Mouse (Mus musculus): ENCODE results near the gene Fbxw4. TPM values are rescaled to one million over a fixed set of nuclear protein-coding genes. Genes with fewer than 3 reads are reported as not detected.
A peak's percentile ranks its signal among the peaks of the same experiment; 100 is the strongest.

Gene Fbxw4
- polyA plus RNA-seq, 1 experiment from 2014 or later: 5.5 TPM

- 54% methylated on average over 19 of the region's 19 CpGs for WGBS
- no peak overlapping the region for H3K4me2 ChIP-seq (replicated peaks)
- H3K4me1 ChIP-seq (replicated peaks): peaks cover 22% of the 10 kb centered on the region
- ATAC-seq: no peak
- peaks cover 92% of the 10 kb centered on the region for H3K27me3 ChIP-seq
- peaks cover 50% of the 10 kb centered on the region for H3K36me3 ChIP-seq
- H3K9me3 ChIP-seq: no peaks in the 10 kb centered on the region
- H3K4me3 ChIP-seq (replicated peaks): no peak overlapping the region
- H3K27ac ChIP-seq: no peak overlapping the region
- H3K9ac ChIP-seq (replicated peaks): peak overlapping the region; percentile 10; the same call in 1 of the 2 replicates
Observed at GRCm38 (mm10) chr19:45574941-45575631, 85.0 kb downstream of the Fbxw4 start.

GRCm38 (mm10) chr19:45574339-45574898, 85.7 kb downstream of the Fbxw4 start:
- Histone ChIP-seq H3K27me3 (peaks cover 95% of the 10 kb centered on the region), H3K4me3 (replicated peaks) (no peak overlapping the region), H3K36me3 (peaks cover 50% of the 10 kb centered on the region), H3K9me3 (no peaks in the 10 kb centered on the region), H3K4me1 (replicated peaks) (peaks cover 15% of the 10 kb centered on the region), H3K4me2 (replicated peaks) (no peak overlapping the region), H3K27ac (no peak overlapping the region), H3K9ac (replicated peaks) (no peak overlapping the region)
- ATAC-seq: no peak
- WGBS: 79% methylated on average over 7 of the region's 7 CpGs

- Histone ChIP-seq H3K4me1 (replicated peaks) (peaks cover 11% of the 10 kb centered on the region), H3K27me3 (peaks cover 95% of the 10 kb centered on the region), H3K36me3 (peaks cover 46% of the 10 kb centered on the region), H3K27ac (no peak overlapping the region), H3K9ac (replicated peaks) (no peak overlapping the region), H3K4me2 (replicated peaks) (no peak overlapping the region), H3K4me3 (replicated peaks) (no peak overlapping the region), H3K9me3 (no peaks in the 10 kb centered on the region)
- WGBS: 20% methylated on average over 6 of the region's 6 CpGs
- ATAC-seq: peak; percentile 78
Observed at GRCm38 (mm10) chr19:45573861-45574267, 86.2 kb downstream of the Fbxw4 start.

GRCm38 (mm10) chr19:45573033-45573432, 87.1 kb downstream of the Fbxw4 start:
- Histone ChIP-seq H3K9ac (replicated peaks) (no peak overlapping the region), H3K36me3 (peaks cover 38% of the 10 kb centered on the region), H3K9me3 (no peaks in the 10 kb centered on the region), H3K27ac (no peak overlapping the region), H3K4me1 (replicated peaks) (peaks cover 12% of the 10 kb centered on the region), H3K4me3 (replicated peaks) (no peak overlapping the region), H3K4me2 (replicated peaks) (no peak overlapping the region), H3K27me3 (peaks cover 95% of the 10 kb centered on the region)
- 80% methylated on average over 6 of the region's 6 CpGs for WGBS
- ATAC-seq: no peak

GRCm38 (mm10) chr19:45567367-45567766, 92.7 kb downstream of the Fbxw4 start:
- WGBS: 7% methylated on average over 14 of the region's 14 CpGs
- Histone ChIP-seq H3K4me3 (replicated peaks) (no peak overlapping the region), H3K4me2 (replicated peaks) (no peak overlapping the region), H3K36me3 (peaks cover 12% of the 10 kb centered on the region), H3K9me3 (no peaks in the 10 kb centered on the region), H3K27me3 (peaks cover 94% of the 10 kb centered on the region), H3K9ac (replicated peaks) (peak overlapping the region; percentile 23; the same call in 1 of the 2 replicates), H3K4me1 (replicated peaks) (peaks cover 21% of the 10 kb centered on the region), H3K27ac (no peak overlapping the region)
- peak; percentile 53; the same call in 1 of the 2 replicates for ATAC-seq

GRCm38 (mm10) chr19:45565925-45566715, 94.0 kb downstream of the Fbxw4 start:
- Histone ChIP-seq H3K27me3 (peaks cover 87% of the 10 kb centered on the region), H3K27ac (no peak overlapping the region), H3K4me2 (replicated peaks) (no peak overlapping the region), H3K4me1 (replicated peaks) (peaks cover 21% of the 10 kb centered on the region), H3K9ac (replicated peaks) (no peak overlapping the region), H3K36me3 (no peaks in the 10 kb centered on the region; the same call in 1 of the 2 replicates), H3K4me3 (replicated peaks) (no peak overlapping the region), H3K9me3 (no peaks in the 10 kb centered on the region)
- 60% methylated on average over 15 of the region's 15 CpGs for WGBS
- no peak for ATAC-seq

- peak within 1 kb of the TSS; percentile 66 for H3K27ac ChIP-seq
- H3K36me3 ChIP-seq: peaks cover 19% of the 10 kb centered on the region
- peak within 1 kb of the TSS; percentile 96 for H3K4me2 ChIP-seq (replicated peaks)
- no peaks in the 10 kb centered on the region for H3K9me3 ChIP-seq
- H3K4me1 ChIP-seq (replicated peaks): peaks cover 12% of the 10 kb centered on the region
- H3K4me3 ChIP-seq (replicated peaks): peak within 1 kb of the TSS; percentile 76
- peak; percentile 93 for ATAC-seq
- H3K27me3 ChIP-seq: peaks cover 34% of the 10 kb centered on the region
- H3K9ac ChIP-seq (replicated peaks): peak within 1 kb of the TSS; percentile 87
- under 1% methylated on average over 35 of the region's 35 CpGs for WGBS
Observed at GRCm38 (mm10) chr19:45560153-45560890, 99.8 kb downstream of the Fbxw4 start, which contains the start of the genes Poll and Gm17018. Gene Poll (minus strand): TSS chr19:45560531. Gene Gm17018 (plus strand): TSS chr19:45560615.

- no peaks in the 10 kb centered on the region for H3K9me3 ChIP-seq
- WGBS: 95% methylated on average over 11 of the region's 11 CpGs
- no peak overlapping the region for H3K4me3 ChIP-seq (replicated peaks)
- H3K4me1 ChIP-seq (replicated peaks): peaks cover 3% of the 10 kb centered on the region
- H3K4me2 ChIP-seq (replicated peaks): no peak overlapping the region
- no peak overlapping the region for H3K27ac ChIP-seq
- H3K36me3 ChIP-seq: peaks cover 52% of the 10 kb centered on the region
- peaks cover 13% of the 10 kb centered on the region for H3K27me3 ChIP-seq
- no peak for ATAC-seq
- H3K9ac ChIP-seq (replicated peaks): no peak overlapping the region
Observed at GRCm38 (mm10) chr19:45554136-45554535, 106.0 kb downstream of the Fbxw4 start.

GRCm38 (mm10) chr19:45552187-45552586, 107.9 kb downstream of the Fbxw4 start:
- Histone ChIP-seq H3K4me3 (replicated peaks) (no peak overlapping the region), H3K36me3 (peaks cover 44% of the 10 kb centered on the region), H3K9me3 (no peaks in the 10 kb centered on the region), H3K4me2 (replicated peaks) (no peak overlapping the region), H3K27ac (no peak overlapping the region), H3K4me1 (replicated peaks) (peaks cover 9% of the 10 kb centered on the region), H3K9ac (replicated peaks) (no peak overlapping the region), H3K27me3 (peaks cover 25% of the 10 kb centered on the region)
- ATAC-seq: no peak
- 87% methylated on average over 6 of the region's 6 CpGs for WGBS

GRCm38 (mm10) chr19:45549948-45550347, 110.2 kb downstream of the Fbxw4 start:
- Histone ChIP-seq H3K9ac (replicated peaks) (no peak overlapping the region), H3K27ac (no peak overlapping the region), H3K4me1 (replicated peaks) (peaks cover 9% of the 10 kb centered on the region), H3K36me3 (peaks cover 29% of the 10 kb centered on the region), H3K9me3 (no peaks in the 10 kb centered on the region), H3K27me3 (peaks cover 46% of the 10 kb centered on the region), H3K4me3 (replicated peaks) (no peak overlapping the region), H3K4me2 (replicated peaks) (no peak overlapping the region)
- 88% methylated on average over 4 of the region's 4 CpGs for WGBS
- ATAC-seq: no peak

GRCm38 (mm10) chr19:45549128-45549915, 110.8 kb downstream of the Fbxw4 start:
- no peak overlapping the region for H3K9ac ChIP-seq (replicated peaks)
- H3K4me1 ChIP-seq (replicated peaks): peaks cover 15% of the 10 kb centered on the region
- no peak overlapping the region for H3K4me3 ChIP-seq (replicated peaks)
- no peak overlapping the region for H3K4me2 ChIP-seq (replicated peaks)
- peaks cover 22% of the 10 kb centered on the region for H3K36me3 ChIP-seq
- H3K27me3 ChIP-seq: peaks cover 51% of the 10 kb centered on the region
- WGBS: 61% methylated on average over 23 of the region's 23 CpGs
- no peak overlapping the region for H3K27ac ChIP-seq
- no peaks in the 10 kb centered on the region for H3K9me3 ChIP-seq
- ATAC-seq: no peak

Measured in midbrain, embryonic 13.5 days (tissue).